Mouse (Mus musculus) thymus, postnatal 36 days (tissue): ENCODE results near the gene Mab21l1.

Experiments used
- DNase-seq, 2 experiments: peaks; one replicate each; pipeline ENCODE4 v3.0.0; 2022; ENCODE audit warnings: mixed read lengths in 2 of 2

The Mab21l1 gene

DNA sequence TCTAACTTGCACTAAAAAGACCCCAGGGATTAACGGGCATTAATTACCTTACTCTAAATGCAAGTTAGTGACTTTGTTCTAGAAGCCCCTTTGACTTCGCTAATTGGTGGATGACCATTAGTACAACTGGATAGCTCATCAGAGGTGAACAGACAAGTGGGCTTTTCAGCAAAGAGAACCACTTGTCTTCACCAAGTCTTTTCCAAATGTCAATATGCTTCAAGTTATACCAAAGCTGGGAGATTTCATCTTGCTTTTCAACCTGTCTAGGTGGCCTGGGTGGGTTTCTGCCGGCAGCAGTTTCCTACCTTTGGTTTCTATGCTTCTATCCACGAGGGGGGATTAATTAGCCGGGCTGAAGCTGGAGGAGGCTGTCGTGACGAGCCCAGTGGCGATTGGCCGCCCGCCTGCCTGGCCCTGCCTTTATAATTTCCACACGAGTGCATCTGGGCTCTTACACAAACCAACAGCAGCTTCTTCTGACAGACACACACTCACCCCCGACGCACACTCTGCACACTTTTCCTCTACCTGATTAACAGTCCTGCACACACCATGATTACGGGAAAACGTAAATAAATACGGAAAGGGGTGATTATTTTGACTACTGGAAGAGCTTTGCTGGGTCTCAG is at the start of gene Mab21l1:
Gene Mab21l1 (plus strand): TSS at position 455 of the 632 bp plus-strand sequence.
- DNase-seq = no peak

DNA sequence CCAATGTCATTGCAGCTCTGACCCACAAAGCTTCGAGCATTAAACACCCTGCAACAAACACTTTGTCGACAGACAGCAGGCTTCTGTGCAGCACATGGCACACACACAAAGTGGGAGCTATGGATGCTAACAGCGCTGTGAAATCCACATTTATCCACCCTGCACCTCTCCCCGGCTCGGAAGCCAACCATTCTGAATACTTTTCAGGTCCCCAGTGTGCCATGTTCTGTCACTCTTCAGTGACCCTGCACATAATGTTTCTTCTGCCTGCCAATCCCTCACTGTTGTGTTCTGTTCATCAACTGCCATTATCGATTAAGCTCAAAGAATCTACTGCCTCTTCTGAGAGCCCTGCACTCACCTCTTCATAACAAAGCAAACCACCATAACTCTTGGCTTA is 48.6 kb upstream of the Mab21l1 start:
- DNase-seq = no peak

DNA sequence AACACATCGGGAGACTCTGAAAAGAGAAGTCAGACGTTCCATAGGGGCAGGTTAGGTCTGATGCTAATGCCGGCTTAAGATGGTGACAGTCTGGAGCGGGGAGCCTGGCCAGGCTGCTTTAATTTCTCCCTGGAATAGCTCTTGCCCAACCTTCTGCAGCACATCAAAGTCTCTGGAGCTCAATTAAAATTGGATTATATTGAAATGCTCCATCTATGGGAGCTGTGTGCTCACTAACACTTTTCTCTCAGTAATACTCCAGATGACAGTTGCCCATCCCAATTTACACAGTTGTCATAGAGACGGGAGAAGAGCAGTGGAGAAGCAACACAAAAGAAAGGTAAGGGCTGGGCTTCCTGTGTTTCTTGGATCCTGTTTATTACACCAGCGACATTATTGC is 40.9 kb upstream of the Mab21l1 start:
- DNase-seq = no peak

DNA sequence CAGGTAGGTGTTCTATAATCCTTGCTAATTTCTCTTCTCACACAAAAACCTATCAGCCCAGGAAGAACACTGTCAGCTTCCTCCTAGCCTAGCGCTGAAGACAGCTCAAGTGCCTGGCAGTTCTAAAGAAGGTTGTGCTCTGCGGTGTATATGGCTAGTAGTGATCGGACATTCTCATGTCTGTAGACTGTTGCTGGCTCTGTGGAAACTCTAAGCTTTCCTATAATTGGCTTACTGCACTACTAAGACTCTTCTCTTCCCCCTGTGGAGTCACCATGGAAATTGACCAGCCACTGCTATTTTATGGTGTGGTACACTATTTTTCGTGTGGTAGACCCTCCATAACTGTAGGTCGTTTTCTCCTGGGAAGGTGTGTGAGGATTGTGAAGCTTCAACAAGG is 40.1 kb upstream of the Mab21l1 start:
- DNase-seq = no peak

DNA sequence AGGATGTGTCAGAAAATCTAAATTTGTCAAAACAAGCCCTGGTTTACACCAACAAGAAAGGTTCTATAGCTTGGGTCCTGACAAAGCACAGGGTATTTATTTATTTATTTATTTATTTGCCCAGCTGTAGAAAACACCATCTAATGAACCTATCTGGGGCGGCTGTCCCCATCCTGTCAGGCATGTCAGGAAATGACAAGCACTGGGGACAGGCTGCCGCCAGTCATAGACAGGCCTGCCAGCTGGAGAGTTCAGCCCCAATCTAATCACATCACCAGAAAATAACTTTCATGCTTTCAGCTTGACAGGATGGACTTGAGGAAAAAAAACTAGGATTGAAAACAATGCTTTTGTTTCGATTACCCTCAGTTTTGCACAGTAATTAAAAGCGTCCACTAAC is 39.7 kb upstream of the Mab21l1 start:
- DNase-seq = no peak

DNA sequence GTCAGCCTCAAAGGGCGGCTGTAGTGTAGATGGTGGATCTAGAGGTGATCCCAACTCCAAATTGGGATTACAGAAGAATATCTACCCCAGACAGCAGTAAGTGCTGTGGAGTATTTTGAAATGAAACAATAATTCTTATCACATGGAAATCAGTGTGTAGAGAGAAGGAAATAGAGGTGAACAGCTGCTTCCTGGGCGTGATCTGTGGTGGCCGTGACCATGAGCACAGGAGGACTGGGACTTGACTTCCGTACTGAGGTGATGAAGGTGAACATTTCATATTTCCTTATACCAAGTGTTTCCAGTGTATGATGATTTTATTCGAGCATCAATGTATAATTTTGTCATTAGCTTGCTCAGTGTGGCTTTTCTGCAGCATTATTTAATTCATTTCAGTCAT is 38.4 kb upstream of the Mab21l1 start:
- peak; percentile 6 to 29 for DNase-seq

DNA sequence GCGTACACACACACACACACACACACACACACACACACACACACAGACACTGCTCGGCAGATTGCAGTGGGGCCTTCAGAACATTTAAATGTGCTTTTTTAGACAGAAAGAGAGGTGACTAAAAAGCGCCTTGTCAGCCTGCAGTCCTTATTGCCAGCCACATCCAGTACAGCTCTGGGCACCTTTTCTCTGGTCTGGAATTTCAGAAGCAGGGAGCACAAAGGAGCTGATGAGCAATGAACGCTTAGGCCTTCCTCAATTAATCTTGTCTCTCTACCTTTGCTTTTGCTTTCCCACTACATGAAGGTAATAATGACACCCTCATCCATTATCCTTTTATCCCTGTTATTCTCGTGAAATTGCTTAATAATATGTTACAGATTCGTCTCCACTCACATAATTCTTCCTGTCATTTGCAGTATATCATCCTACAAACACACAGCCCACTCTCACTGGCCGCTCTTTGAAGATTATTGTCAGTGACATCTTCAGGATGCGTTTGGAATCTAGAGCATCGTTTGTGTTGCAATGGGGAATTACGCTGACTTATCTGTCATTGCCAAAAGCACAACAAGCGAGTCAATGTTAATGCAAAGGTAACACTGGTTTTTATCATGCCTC is 31.8 kb upstream of the Mab21l1 start:
- no peak for DNase-seq

DNA sequence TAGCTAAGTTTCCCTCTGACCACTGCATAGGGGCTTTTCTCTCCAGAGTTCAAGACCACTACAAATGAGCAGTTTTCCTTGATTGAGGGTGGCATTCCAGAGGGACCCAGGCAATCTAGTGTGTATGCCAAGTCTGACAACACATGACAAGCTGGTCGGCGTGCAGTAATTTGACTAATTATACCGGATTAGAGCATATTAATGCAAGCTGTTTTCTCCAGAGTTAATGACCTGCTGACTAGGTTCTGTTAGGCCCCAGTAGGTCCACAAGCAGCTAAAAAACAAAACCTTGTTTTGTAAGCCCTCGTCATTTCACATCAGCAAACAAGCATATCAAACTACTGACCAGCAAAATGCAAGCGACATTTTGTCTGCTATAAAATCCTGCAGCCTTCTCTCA is 30.9 kb upstream of the Mab21l1 start:
- DNase-seq = no peak

DNA sequence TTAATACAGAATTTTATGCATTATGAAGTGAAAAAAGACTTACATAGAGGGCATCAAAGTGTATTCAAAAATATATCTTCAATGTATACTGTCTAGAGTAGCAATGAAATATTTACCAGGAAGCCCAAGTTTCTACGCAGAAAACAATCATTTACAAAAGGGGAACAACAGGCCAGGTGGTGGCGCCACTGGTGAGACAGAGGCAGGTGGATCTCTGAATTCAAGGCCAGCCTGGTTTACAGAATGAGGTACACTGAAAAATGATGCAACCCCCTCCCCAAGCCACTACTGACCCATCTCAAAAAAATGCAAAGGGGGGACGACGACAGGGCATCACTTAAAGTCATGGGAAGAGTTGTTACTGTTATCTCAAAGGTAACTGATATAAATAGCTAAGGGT is 29.8 kb upstream of the Mab21l1 start:
- DNase-seq = no peak

DNA sequence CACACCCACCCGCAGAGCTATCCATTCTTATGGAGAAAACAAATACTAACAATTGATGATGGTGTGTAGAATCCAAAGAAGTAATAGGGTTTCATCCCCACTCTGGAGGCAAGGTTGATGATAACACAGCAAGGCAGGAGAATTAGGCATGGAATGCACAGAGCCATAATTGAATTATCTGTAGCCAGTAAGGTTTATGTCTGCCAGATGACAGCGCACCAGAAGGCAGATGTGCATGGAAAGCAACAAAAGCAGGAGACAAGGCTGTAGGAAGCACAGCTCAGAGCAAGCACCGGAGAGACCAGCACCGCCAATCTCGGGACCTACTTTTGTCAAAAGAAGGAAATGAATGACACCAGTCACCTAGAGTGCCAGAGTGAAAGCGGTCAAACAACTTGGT is 28.4 kb upstream of the Mab21l1 start:
- DNase-seq = no peak

DNA sequence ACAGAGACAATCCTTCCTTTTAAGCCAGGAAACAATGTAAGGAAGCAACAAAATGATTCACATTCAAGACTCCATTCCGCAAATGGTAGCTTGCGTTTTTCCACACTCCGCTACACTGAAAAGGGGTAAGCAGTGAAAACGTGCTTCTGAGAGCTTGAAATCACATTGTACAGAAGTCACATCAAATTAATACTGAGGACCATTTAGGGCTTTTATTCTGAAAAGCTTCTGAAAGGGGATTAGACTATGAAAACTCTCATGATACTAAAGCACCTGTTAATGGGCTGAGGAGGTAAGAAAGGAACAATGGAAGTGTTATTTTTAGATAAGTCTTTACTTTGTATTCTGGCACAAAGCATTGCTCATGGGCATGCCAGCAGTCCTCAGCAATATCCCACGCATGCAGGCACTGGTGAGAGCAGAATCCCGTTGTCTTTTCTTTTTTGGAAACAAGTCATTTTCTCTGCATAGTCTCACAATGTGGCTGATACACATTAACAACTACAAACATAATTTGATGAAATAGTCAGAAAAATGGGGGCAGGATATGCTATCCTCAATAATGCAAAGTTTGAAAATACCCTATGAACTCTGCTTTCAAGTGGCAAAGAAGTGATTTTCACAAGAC is 27.2 kb upstream of the Mab21l1 start:
- DNase-seq = no peak

DNA sequence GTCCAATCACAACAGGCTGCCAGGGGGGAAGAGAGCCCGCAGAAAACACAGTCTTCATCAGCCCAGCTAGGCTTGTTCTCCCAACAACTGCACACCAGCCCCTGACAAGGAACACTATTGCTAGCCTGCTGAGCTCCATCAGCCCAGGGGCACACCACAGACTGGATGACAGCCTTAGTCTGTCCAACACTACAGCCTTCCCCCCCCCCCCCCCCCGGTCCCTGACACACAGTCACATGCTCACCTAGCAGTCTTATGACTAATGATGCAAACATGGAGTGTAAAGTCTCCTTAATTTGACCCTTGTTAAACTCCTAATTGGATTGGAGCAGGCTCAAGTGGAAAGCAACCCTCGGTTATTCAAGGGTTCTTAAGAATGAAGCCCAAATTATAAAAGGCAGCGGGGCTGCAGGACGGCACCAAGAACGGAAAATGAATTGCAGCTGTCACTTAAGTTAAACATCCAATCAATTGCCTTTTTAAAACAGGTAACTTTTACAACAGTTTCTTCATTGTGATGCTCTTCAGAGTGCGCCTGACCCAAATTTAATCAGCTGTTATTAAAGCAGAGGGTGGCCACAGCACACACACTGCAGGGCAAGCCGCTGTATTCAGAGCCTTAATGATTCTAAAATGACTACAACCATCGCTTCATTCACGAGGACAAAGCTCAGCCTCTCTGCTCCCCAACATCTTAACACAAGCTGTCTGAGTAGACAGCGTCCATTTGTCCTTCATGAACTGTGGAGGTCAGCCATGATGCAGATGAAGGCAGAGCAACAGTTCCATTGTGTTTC is 26.3 kb upstream of the Mab21l1 start:
- DNase-seq = no peak

DNA sequence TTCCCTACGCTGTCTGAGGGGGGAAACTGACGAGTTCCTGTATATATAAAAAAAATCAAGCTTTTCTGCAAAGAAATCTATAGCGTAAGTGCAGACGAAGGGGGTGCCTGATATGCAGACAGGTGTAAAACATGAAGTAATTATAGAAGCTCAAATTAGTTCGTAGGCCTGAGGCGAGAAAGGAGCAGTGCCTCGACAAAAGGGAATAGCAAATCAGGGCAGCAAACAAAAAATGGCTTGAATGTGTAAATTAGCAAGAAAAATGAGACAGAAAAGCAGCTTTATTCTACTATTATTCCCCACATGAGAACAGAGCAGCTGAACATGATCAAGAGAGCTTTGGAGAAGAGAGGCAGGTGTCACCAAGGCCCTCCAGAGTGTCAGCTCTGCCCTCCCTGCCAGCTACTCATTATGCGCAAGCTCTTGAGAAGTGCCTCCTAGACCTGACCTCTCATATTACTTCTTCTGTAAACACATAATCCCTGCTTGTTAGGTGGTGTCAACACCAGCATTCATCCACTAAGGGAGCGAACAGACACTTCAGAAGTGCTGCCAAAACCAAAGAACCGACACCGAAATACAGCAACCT is 25.6 kb upstream of the Mab21l1 start:
- no peak for DNase-seq

DNA sequence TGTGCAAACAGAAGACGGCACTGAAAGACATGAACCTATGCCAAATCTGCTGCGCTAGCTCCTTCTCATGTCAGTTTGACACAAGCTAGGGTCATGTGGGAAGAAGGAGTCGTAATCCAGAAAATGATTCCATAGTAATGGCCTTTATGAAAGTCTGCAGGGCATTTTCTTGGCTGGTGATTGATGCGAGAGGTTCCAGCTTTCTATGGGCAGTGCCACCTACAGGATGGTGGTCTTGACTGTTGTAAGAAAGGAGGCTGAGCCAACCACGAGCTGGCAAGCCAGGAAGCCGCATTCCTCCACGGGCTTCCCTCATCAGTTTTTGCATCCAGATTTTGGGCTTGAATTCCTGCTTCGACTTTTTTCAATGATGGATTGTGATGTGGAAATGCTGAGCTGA is 24.0 kb upstream of the Mab21l1 start:
- DNase-seq = no peak

DNA sequence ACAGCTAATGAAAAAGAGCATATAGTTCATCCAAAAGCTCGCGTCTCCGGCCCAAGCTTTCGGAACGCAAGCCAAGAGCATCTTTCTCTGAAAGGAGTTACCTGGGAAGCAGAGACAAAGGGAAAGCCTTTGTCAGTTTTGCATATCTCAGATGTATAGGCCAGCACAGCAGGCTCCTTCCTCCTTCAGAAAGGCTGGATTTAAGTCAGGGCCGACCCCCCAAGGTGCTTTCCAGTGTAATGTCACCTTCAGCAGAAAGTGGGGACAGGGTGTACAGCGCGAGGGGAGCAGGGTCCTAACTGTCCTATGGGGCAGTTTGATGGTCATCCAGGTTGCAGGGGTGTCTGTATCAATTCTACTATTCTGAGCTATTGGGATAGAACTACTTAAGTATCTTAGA is 18.7 kb upstream of the Mab21l1 start:
- DNase-seq = no peak

DNA sequence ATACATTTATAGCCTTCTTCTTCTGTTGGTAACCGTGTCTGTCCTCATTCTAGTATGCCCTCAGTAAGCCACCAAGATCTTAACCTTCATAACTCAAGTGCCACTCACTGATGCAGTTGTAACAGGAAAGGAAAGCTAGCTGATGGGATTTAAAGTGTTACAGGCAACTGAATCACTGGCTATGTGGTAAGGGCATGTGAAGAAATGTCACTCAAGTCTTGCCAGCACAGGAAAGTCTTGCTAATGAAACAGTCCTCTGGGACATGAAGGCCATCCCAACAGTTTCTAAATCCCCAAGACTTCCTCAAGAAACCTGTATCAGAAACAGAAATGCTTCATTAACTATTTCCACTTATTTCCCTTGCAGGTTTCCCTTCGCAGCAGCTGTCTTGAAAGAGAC is 13.7 kb upstream of the Mab21l1 start:
- no peak for DNase-seq

DNA sequence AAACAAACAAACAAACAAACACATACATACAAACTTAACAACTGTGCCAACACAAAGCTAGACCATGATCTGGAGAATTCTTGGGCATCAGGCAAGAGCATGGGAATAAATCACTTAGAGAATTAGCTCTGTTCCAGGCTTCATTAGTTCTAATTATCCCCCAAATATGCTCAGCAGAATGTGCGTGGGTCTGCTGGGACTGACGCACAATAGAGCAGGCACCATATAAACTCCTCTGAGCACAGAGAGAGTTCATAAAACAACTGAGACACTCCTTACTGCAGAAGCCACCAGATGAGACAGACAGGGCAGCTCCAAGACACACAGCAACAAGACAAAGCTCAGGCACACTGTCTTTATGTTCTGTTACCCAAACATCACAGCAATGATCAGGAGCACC is 13.0 kb upstream of the Mab21l1 start:
- no peak for DNase-seq

DNA sequence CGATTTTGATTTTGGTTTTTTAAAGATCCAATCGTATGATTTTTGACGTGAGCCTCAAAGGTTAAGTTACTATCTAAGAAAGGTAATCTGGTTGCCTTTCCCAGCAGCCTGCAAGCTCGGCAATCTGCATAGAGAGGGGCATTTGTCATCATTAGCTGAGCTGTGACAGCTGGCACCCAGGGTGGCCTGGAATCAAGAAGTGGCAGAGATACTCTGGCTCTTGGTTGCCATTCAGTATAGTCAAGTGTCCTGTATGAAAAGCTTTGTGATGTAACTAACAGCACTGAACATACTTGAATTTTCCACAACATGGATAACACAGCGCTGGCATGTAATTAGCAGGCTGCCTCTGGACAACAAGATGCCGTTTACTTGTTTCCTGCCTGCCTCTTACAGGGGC is 8.1 kb upstream of the Mab21l1 start:
- no peak for DNase-seq

DNA sequence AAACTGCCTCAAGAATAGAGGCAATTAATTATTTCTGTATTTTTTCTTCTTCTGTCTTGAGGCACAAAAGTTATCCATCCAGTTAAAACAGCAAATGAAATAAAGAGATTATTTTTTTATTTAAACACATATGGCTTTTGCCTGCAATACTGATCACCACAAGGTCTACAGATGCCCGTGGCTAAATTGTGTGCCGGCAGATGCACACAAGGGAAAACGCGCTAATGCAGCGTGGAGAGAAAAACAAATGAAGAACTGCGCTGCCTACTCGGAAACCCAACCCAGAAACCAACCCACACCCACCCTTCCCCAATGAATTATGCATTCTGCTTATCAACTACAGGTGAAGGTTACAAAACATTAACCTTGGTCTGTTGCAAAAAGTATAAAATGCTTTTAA is 7.1 kb upstream of the Mab21l1 start:
- no peak for DNase-seq

DNA sequence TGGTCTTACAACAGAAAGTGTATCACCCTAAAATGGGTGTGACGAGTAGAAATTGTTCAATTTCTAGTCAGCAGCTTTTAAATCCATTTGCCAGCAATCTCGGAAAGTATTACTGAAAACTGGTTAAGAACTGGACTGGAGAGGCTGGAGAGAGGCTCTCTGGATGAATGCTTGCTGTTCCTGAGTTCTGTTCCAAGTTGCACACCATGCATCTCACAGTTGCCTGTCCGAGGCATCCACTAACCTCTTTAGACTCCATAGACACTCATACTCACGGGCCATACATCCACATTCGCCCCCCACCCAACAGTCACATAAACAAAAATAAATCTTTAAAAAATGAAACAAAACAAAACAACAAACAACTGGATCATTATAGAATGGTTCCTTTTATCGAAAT is 6.6 kb upstream of the Mab21l1 start:
- DNase-seq = no peak

DNA sequence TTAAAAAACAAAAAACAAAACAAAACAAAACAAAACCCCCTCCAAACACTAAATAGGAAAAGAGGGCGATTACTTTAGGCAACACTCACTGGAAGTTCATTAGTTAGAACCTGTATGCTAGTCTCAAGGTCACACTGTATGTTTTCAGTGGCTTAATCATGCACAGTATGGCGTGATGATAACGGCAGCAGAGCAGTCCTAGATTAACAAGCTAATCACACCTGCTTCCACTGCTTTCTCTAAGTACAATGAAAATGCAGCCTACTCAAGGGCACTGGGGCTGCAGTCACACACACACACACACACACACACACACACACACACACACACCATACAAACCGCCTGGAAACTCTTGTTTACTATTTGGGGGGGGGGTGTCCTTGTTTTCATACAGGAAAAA is 4.8 kb upstream of the Mab21l1 start:
- no peak for DNase-seq

DNA sequence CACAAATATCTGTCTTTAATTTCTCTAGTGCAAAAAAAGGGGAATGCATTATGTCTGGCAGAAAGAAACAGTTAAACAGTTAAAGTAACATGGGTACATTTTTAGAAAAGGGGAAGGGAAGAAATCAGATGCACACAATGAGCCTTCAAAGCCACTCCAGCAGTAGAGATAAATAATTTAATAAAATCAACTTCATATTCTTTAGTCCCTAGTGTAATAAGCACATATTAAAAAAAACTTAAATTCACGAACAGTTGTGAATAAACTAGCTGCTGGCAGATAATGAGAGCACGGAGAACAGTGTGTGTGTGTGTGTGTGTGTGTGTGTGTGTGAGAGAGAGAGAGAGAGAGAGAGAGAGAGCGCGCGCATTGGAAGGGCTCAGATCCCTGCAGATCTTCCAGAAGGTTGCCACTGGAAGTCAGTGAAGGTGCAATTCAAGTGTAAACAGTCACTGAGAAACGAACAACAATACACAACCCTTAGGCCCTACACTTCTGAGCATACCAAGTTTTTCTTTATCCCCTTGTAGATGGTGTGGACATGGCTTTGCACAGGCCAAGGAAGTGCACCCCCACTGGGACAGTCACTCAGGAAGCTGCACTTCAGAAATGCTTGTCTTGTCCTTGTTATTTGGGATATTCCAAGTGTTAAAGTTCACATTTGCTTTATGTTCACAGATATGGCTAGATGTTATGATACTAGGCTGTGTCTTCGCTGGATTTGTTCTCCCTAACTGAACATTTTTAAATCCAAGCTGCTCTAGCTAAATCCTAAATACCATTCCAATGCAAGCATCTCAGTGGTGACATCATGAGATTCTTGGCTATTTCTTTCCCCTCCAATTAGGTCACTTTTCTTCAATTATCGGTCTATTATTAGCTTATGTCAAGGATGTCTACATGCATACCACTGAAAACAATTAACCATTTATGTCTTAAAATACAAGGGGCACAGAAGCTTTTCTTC is 3.3 kb upstream of the Mab21l1 start:
- no peak for DNase-seq
